Mouse (Mus musculus): Measurements from ENCODE around the gene 4921509C19Rik. TPM values are rescaled to one million over a fixed set of nuclear protein-coding genes. Genes with fewer than 3 reads are reported as not detected.

The 4921509C19Rik gene
- not detected for polyA plus RNA-seq (2015; fragmentation: Illumina TruSeq; extraction: RNeasy Lipid Tissue Mini Kit (QIAGEN cat#74804); ENCODE audit: insufficient read depth, low read depth, low replicate concordance)

DNA sequence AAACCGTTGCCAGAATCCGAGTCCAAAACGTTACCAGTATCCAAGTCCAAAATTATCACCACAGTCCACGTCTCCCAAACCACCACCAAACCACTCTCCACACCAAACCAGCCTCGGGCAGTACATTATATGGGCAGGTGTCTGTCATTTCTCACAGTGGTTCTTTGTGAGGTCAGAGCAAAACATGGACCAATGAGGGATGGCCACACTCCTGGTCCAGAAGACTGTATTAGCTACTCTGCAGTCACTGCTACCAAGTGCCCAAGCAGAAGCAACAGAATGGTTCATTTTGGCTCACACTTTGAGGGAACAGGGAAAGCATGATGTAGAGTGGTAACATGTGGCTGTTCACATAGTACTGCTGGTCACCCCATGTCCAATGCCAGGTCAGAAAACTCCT is at the start of gene 4921509C19Rik:
TSS of gene 4921509C19Rik (minus strand) at position 101 of the 400 bp plus-strand sequence.

DNA sequence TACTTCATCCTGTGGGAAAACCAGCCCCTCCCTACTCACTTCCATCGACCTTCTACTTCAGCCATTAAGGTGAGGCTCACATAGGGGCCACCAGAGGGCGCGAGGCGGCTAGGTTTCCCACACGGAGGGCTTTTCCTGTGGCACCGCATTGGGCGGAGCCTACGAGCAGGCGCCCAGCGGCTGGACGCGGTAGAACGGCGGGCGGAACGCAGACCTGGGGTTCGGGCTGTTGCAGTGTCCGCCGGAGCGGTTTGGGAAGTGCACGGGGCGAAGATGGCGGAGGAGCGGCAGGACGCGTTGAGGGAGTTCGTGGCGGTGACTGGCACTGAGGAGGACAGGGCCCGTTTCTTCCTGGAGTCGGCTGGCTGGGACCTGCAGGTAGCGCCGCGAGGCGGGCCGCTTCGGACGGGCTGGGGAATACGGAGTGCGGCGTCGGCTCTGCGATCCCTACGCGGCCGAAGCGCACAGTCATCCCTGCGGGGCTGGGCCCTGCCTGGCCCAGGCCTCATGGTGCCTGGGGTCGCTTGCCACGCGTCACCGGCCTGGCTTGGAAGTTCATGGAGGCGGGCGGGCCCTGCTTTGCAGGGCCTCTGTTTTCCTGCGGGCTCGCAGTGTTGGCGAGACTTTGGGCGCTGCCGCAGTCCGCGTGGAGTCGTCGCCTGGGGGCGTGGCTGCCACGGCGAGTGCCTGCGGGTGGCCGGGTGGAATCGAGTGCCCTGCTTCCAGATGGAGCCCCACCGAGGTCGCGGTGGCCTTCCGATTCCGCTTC is 18.3 kb upstream of the 4921509C19Rik start, which contains the start of gene Nsfl1c:
TSS of gene Nsfl1c (plus strand) at position 148 of the 769 bp plus-strand sequence.

Other genes with a start within 250 kb of the 4921509C19Rik start
- 31.2 TPM for gene Nsfl1c, start 18.0 kb upstream of the 4921509C19Rik start, polyA plus RNA-seq (2015; fragmentation: Illumina TruSeq; extraction: RNeasy Lipid Tissue Mini Kit (QIAGEN cat#74804); ENCODE audit: insufficient read depth, low read depth, low replicate concordance)
- gene Fkbp1a, start 66.3 kb upstream of the 4921509C19Rik start, polyA plus RNA-seq (2015; fragmentation: Illumina TruSeq; extraction: RNeasy Lipid Tissue Mini Kit (QIAGEN cat#74804); ENCODE audit: insufficient read depth, low read depth, low replicate concordance) = 56.0 TPM
- gene Sdcbp2, start 96.5 kb upstream of the 4921509C19Rik start, polyA plus RNA-seq (2015; fragmentation: Illumina TruSeq; extraction: RNeasy Lipid Tissue Mini Kit (QIAGEN cat#74804); ENCODE audit: insufficient read depth, low read depth, low replicate concordance) = 1.0 TPM
- gene Snph, start 156.4 kb upstream of the 4921509C19Rik start, polyA plus RNA-seq (2015; fragmentation: Illumina TruSeq; extraction: RNeasy Lipid Tissue Mini Kit (QIAGEN cat#74804); ENCODE audit: insufficient read depth, low read depth, low replicate concordance) = 1.0 TPM
- gene Rad21l, start 192.4 kb upstream of the 4921509C19Rik start, polyA plus RNA-seq (2015; fragmentation: Illumina TruSeq; extraction: RNeasy Lipid Tissue Mini Kit (QIAGEN cat#74804); ENCODE audit: insufficient read depth, low read depth, low replicate concordance) = not detected
- not detected for gene Tmem74b, start 225.9 kb upstream of the 4921509C19Rik start, polyA plus RNA-seq (2015; fragmentation: Illumina TruSeq; extraction: RNeasy Lipid Tissue Mini Kit (QIAGEN cat#74804); ENCODE audit: insufficient read depth, low read depth, low replicate concordance)

Data from pancreas, adult 10 weeks (tissue).